Mouse (Mus musculus) midbrain, embryonic 15.5 days (tissue): ENCODE data around the gene Ankrd28. TPM values are rescaled to one million over a fixed set of nuclear protein-coding genes. Genes with fewer than 3 reads are reported as not detected.

ENCODE experiments used
- ATAC-seq: fragments of 200-750 bp; cut with Nextera tagmentation; replicated peaks from 2 replicates; pipeline ENCODE4 v1.8.0; 2017; ENCODE audit warnings: moderate TSS enrichment
- H3K27ac ChIP-seq: fragments of 300-500 bp; sonication (generic); 2 replicates; pipeline ENCODE4 v1.5.1; 2015; ENCODE audit warnings: mild to moderate bottlenecking, inconsistent platforms
- H3K27me3 ChIP-seq: fragments of 300-500 bp; sonication (generic); replicated peaks from 2 replicates; pipeline ENCODE4 v1.6.1; 2015; ENCODE audit warnings: inconsistent platforms
- H3K36me3 ChIP-seq: fragments of 300-500 bp; sonication (generic); replicated peaks from 2 replicates; pipeline ENCODE4 v1.6.1; 2015; ENCODE audit warnings: inconsistent platforms
- H3K4me1 ChIP-seq: fragments of 300-500 bp; sonication (generic); 2 replicates; pipeline ENCODE4 v1.6.1; 2015; ENCODE audit warnings: inconsistent platforms
- H3K4me2 ChIP-seq: fragments of 300-500 bp; sonication (generic); 2 replicates; pipeline ENCODE4 v1.6.1; 2015; ENCODE audit warnings: inconsistent platforms, mild to moderate bottlenecking, moderate library complexity
- H3K4me3 ChIP-seq: fragments of 300-500 bp; sonication (generic); 2 replicates; pipeline ENCODE4 v1.5.1; 2015; ENCODE audit warnings: mild to moderate bottlenecking, inconsistent platforms
- H3K9ac ChIP-seq: fragments of 300-500 bp; sonication (generic); 2 replicates; pipeline ENCODE4 v1.6.1; 2015; ENCODE audit warnings: mild to moderate bottlenecking, inconsistent platforms
- H3K9me3 ChIP-seq: fragments of 300-500 bp; sonication (generic); 2 replicates; pipeline ENCODE4 v1.6.1; 2016; ENCODE audit warnings: inconsistent platforms
- WGBS: fragments of 180-500 bp; shearing (Covaris S2); methylation state at CpG from one replicate; pipeline ENCODE4 v1.1.7; 2015; ENCODE audit warnings: mixed read lengths; 5-methylcytosine and 5-hydroxymethylcytosine counted together
- polyA plus RNA-seq: library from polyadenylated mRNA; unstranded; fragments of >200 nt; fragmentation: Nextera tagmentation; extraction: Ambion mirVana; gene quantifications from 2 replicates; pipeline ENCODE4 v1.2.1, GENCODE M21; 2015

Gene Ankrd28
- polyA plus RNA-seq, 1 experiment from 2014 or later, result 10.3 TPM

DNA sequence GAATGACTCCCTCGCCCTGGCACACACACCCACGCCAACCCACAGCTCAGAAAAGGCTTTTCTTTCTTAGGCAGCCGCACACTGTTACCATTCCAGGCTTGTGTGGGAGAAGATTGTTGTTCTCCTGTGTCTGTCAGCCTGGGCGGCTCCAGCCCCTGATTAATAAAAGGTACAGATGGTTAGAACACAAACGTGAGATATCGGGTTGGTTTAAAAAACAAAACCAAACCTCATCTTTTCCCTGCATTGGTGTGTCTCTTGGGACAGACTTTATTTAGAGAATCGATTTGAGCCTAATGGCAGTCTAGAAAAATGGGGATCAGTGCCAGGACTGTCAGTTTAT is 890 bp upstream of the Ankrd28 start:
- Histone ChIP-seq H3K27ac (peak overlapping the region; percentile 97), H3K36me3 (no peaks in the 10 kb centered on the region), H3K4me1 (peaks cover 14% of the 10 kb centered on the region; the same call in 1 of the 2 replicates), H3K4me3 (peak overlapping the region; percentile 68), H3K27me3 (no peaks in the 10 kb centered on the region), H3K4me2 (peak overlapping the region; percentile 80), H3K9ac (peak overlapping the region; percentile 68), H3K9me3 (0 out of 2 replicates have a peak, but pooled peaks cover 1% of the 10 kb centered on the region)
- WGBS, result 2% methylated on average over 7 of the region's 7 CpGs
- no peak; the same call in 1 of the 2 replicates for ATAC-seq

DNA sequence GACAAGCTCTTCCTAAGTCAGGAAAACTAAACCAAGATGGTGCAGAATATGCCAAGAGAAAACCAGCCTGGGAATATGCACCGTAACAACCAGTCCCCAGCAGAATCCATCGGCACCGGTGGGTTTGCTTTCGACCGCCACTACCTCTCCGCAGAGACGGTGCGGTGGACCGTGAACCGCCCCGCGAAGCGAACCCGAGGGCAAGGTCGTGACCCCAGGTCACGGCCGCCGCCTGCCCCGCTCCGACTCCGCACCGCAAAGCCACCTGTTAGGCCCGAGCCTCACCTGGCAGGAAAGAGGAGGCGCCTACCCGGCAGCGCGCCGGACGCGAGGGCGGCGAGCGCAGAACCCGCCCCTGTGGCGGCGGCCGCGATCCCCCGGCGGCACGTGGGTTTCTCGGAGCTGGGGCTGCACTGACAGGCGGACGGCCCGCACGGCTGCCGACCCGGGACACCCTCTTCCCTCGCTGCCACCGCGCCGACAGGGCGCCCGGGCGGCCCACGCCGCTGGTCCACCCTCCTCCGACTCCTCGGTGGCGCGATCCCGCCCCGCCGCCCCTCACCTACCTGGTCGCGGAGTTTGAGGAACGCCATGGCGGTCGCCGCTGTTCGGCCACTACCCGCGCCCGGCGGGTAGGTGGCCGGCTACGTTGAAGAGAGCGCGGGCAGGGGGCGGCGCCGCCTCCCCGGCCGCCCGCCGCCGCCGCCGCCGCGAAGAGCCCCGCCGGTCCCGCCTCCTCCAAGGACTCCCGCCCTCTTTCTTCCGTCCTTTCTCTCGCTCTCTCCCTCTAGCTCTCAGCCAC is 489 bp downstream of the Ankrd28 start:
- Histone ChIP-seq H3K4me2 (peak overlapping the region; percentile 80), H3K9ac (peak overlapping the region; percentile 88), H3K36me3 (no peaks in the 10 kb centered on the region), H3K27me3 (no peaks in the 10 kb centered on the region), H3K4me1 (peaks cover 14% of the 10 kb centered on the region; the same call in 1 of the 2 replicates), H3K9me3 (no peaks in the 10 kb centered on the region), H3K27ac (peak overlapping the region; percentile 97), H3K4me3 (peak overlapping the region; percentile 68)
- WGBS, result under 1% methylated on average over 92 of the region's 97 CpGs
- peak; percentile 75; the same call in 1 of the 2 replicates for ATAC-seq

DNA sequence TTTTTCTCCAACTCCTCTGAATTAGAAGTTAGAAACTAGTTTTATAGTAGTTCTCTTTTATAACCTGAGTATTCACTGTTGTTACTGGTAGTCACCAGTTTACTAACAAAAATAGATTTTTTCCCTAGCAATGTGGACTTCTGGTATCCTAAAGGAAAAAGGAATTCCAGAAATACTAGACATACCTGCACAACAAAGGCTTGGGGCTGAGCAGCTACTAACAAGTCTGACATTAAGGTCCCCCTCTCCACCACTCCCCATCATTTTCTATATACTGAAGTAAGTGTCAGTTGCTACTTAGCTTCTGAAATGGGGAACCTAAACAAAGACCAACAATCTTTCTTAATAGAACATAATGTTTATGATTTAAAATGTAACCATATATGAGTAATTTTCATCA is 3.2 kb downstream of the Ankrd28 start:
- Histone ChIP-seq H3K4me3 (no peak overlapping the region), H3K36me3 (no peaks in the 10 kb centered on the region), H3K4me2 (no peak overlapping the region), H3K27ac (no peak overlapping the region), H3K9ac (no peak overlapping the region), H3K9me3 (no peaks in the 10 kb centered on the region), H3K27me3 (no peaks in the 10 kb centered on the region), H3K4me1 (peaks cover 12% of the 10 kb centered on the region; the same call in 1 of the 2 replicates)
- no peak for ATAC-seq

DNA sequence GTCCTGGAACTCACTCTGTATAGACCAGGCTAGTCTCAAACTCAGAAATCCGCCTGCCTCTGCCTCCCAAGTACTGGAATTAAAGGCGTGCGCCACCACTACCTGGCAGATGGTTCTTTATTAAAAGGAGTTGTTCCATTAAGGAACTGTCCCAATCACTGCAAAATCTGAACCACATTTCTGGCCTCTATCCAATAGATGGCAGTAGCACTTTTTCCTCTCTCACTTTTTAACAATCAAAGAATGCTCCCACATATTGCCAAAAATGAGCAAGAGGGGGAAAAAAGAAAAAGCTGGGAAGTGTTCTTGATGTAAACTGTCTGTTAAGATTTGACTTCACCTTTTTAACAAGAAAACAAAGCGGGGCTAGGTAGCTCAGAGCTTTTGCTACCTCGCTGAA is 20.5 kb downstream of the Ankrd28 start:
- Histone ChIP-seq H3K9ac (no peak overlapping the region), H3K4me1 (no peaks in the 10 kb centered on the region), H3K36me3 (no peaks in the 10 kb centered on the region), H3K4me3 (no peak overlapping the region), H3K4me2 (no peak overlapping the region), H3K27ac (no peak overlapping the region), H3K27me3 (no peaks in the 10 kb centered on the region), H3K9me3 (no peaks in the 10 kb centered on the region)
- no peak for ATAC-seq
- WGBS, result 91% methylated on average over 5 of the region's 5 CpGs

DNA sequence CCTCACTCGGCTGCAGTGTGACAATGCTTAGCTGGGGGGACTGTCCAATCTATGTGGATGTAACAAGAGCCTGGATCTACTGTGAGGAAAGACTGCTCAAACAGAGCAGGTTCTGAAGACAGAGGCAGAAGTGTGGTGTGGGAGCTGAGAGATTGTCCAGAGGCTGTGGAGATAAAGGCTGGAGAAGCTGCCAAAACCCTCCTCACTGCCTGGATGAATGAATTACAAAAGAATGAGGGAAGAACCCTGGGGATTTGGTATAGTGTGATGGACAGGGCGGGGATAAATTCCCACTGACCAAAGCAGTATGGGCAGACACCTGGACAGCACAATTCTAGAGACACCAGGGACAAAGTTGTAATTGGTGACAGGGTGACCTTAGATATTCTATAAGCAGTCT is 26.7 kb downstream of the Ankrd28 start:
- no peak for ATAC-seq
- H3K4me3 ChIP-seq, result no peak overlapping the region
- no peaks in the 10 kb centered on the region for H3K9me3 ChIP-seq
- WGBS, result 20% methylated on average over 2 of the region's 2 CpGs
- peak overlapping the region; percentile 6; the same call in 1 of the 2 replicates for H3K27ac ChIP-seq
- H3K9ac ChIP-seq, result no peak overlapping the region
- H3K4me2 ChIP-seq, result no peak overlapping the region
- no peaks in the 10 kb centered on the region for H3K27me3 ChIP-seq
- peaks cover 4% of the 10 kb centered on the region for H3K4me1 ChIP-seq
- H3K36me3 ChIP-seq, result no peaks in the 10 kb centered on the region

DNA sequence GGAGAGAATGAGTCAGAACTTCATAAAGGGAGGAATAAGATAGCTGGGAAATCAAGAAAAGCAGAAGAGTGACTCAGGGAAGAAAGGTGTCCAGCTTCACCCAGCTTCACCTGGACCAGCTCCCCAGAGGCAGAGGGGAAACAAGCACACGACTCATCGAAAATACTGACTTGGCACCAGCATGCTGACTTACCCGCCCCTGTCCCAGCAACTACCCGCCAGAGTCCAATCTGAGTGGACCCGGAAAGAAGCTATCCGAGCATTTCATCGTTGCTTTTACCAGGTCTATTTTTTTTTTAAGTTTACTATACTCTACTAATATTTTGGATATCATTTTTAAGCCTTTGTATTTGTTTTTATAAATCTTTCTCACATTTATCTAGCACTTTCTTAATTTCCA is 29.5 kb downstream of the Ankrd28 start:
- WGBS, result 87% methylated on average over 7 of the region's 7 CpGs
- no peaks in the 10 kb centered on the region for H3K27me3 ChIP-seq

DNA sequence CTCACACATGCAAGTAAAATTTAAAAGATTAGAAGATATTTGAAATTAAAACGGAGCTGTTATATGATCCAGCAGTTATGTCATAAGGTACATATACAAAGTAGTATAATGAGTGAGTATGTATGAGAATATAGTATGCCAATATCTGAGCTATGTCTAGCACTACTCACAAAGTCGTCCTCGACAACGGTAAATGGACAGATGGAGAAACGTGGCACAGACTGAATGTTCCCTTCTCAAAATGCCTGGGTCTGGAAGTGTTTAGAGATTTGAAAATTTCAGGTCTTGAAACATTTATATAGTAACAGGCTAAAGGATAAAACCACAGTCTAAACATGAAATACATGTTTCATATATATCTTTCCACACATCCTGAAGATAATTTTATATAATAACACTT is 30.0 kb downstream of the Ankrd28 start:
- H3K36me3 ChIP-seq, result no peaks in the 10 kb centered on the region
- no peak overlapping the region for H3K4me2 ChIP-seq
- H3K4me1 ChIP-seq, result peaks cover 7% of the 10 kb centered on the region
- H3K9ac ChIP-seq, result no peak overlapping the region
- no peaks in the 10 kb centered on the region for H3K27me3 ChIP-seq
- no peak for ATAC-seq
- H3K4me3 ChIP-seq, result no peak overlapping the region
- no peak overlapping the region for H3K27ac ChIP-seq
- no peaks in the 10 kb centered on the region for H3K9me3 ChIP-seq
- WGBS, result 87% methylated on average over 5 of the region's 5 CpGs

More for the DNA sequence above, 29.5 kb downstream of the Ankrd28 start:
- no peak overlapping the region for H3K9ac ChIP-seq
- H3K27ac ChIP-seq, result no peak overlapping the region
- no peaks in the 10 kb centered on the region for H3K36me3 ChIP-seq
- no peaks in the 10 kb centered on the region for H3K9me3 ChIP-seq
- no peak for ATAC-seq
- no peak overlapping the region for H3K4me2 ChIP-seq
- H3K4me1 ChIP-seq, result peaks cover 4% of the 10 kb centered on the region
- no peak overlapping the region for H3K4me3 ChIP-seq

DNA sequence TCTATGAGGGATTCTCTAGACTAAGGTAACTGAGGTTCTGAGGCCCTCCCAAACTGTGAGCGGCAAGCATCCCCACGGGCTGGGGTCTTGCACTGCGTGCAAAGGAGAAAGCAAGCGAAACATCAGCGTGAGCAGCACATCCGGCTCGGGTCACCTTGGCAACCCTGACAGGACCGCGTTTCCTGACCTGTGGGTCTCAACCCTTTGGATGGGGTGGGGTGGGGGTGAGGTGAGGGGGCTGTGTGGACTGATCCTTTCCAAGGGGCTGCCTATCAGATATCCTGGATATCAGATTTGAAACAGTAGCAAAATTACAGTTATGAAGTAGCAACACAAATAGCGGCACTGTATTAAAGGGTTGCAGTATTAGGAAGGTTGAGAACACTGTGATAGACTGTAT is 31.5 kb downstream of the Ankrd28 start:
- no peak overlapping the region for H3K4me2 ChIP-seq
- H3K4me3 ChIP-seq, result no peak overlapping the region
- H3K9me3 ChIP-seq, result no peaks in the 10 kb centered on the region
- no peak overlapping the region for H3K27ac ChIP-seq
- H3K36me3 ChIP-seq, result no peaks in the 10 kb centered on the region
- ATAC-seq, result no peak
- peaks cover 14% of the 10 kb centered on the region for H3K4me1 ChIP-seq
- no peaks in the 10 kb centered on the region for H3K27me3 ChIP-seq
- 54% methylated on average over 10 of the region's 10 CpGs for WGBS
- H3K9ac ChIP-seq, result no peak overlapping the region

DNA sequence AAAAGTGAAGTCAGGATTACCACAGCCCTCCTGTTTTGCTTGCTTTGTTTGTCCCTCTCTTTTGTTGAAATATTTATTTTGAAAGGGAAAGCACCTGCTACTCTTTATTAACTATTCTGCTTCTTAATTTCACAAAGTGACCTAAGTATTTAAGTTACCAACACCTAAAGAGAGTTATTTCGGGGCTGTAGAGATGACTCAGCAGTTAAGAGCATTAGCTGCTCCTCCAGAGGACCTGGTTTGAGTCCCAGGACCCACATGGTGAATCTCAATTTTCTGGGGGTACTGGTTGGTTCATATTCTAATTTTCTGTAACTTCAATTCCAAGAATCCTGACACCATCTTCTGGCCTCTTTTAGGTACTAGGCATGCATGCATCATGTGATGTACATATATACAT is 34.9 kb downstream of the Ankrd28 start:
- Histone ChIP-seq H3K36me3 (no peaks in the 10 kb centered on the region), H3K4me1 (peaks cover 10% of the 10 kb centered on the region), H3K9me3 (no peaks in the 10 kb centered on the region), H3K27ac (no peak overlapping the region), H3K9ac (no peak overlapping the region), H3K27me3 (no peaks in the 10 kb centered on the region), H3K4me3 (no peak overlapping the region), H3K4me2 (no peak overlapping the region)
- no peak for ATAC-seq
- 42% methylated on average over 1 of the region's 1 CpGs for WGBS

DNA sequence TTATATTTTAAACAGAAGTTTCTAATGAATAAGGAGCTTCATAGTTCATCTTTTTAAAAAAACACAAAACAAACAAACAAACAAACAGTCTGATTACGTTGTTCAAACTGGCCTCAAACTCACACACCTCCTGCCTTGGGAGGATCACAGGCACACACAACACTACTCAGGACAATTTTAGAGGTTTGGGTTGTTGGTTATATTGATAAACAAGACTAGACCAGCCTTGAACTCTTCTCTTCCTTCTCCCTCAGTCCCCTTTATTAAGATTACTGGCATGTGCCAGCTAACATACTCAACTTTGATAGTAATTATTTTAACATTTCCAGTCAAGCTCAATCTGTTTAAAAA is 35.7 kb downstream of the Ankrd28 start:
- Histone ChIP-seq H3K27ac (no peak overlapping the region), H3K36me3 (no peaks in the 10 kb centered on the region), H3K4me3 (no peak overlapping the region), H3K4me1 (peaks cover 10% of the 10 kb centered on the region), H3K9ac (no peak overlapping the region), H3K9me3 (no peaks in the 10 kb centered on the region), H3K4me2 (no peak overlapping the region), H3K27me3 (no peaks in the 10 kb centered on the region)
- 29% methylated on average over 1 of the region's 1 CpGs for WGBS
- 0 out of 2 replicates have a peak, but pooled peaks have one; percentile 56 for ATAC-seq

DNA sequence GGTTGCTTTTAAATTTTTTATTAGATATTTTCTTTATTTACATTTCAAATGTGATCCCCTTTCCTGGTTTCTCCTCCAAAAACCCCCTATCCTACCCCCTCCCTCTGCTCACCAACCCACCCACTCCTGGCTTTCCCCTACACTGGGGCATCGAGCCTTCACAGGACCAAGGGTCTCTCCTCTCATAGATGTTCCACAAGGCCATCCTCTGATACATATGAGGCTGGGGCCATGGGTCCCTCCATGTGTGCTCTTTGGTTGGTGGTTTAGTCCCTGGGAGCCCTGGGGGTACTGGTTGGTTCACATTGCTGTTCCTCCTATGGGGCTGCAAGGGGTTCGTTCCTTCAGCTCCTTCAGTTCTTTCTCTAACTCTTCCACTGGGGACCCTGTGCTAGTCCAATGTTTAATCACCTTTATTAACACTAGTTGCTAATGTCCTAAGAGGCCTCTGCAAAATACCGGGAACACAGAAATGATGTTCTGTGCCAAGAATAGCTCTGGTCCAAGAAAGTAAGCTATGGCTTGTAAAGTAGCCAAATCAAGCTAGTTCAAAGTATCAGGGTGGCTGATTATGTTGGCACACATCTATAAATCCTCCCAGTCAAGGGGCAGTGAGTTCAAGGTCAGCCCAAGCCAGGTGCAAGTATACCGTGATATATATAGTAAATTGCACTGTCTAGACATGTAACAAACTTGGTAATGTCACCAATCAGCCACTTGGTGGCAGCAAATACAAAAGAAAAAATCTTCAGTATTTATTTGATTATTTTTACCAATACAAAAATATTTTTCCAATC is 36.3 kb downstream of the Ankrd28 start:
- Histone ChIP-seq H3K27me3 (no peaks in the 10 kb centered on the region), H3K4me2 (no peak overlapping the region), H3K27ac (no peak overlapping the region), H3K9me3 (no peaks in the 10 kb centered on the region), H3K36me3 (no peaks in the 10 kb centered on the region), H3K4me1 (peaks cover 10% of the 10 kb centered on the region), H3K9ac (no peak overlapping the region), H3K4me3 (no peak overlapping the region)
- peak; percentile 88 for ATAC-seq
- 62% methylated on average over 4 of the region's 4 CpGs for WGBS

DNA sequence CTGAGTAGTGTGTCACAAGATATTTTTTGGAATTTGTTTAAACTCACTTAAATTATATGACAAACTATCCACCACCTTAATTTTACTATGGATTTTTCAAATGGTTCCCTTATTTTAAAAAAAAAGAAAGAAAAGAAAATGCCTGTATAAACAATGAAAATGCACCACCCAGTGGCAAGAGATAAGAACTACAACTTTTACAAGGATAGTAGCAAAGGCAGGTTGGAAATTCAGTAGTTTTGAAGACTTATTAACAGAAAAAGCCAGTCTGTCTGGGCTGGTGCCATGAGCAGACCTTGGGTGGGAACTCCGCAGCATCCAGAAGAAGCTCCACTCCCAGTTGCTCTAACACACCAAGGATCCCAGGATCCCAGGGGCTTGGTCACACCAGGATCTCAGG is 39.7 kb downstream of the Ankrd28 start:
- 61% methylated on average over 1 of the region's 1 CpGs for WGBS
- no peak overlapping the region for H3K9ac ChIP-seq
- no peak for ATAC-seq

More for the DNA sequence above, 39.7 kb downstream of the Ankrd28 start:
- Histone ChIP-seq H3K27me3 (no peaks in the 10 kb centered on the region), H3K27ac (no peak overlapping the region), H3K36me3 (no peaks in the 10 kb centered on the region), H3K9me3 (no peaks in the 10 kb centered on the region), H3K4me2 (no peak overlapping the region), H3K4me1 (peaks cover 13% of the 10 kb centered on the region), H3K4me3 (no peak overlapping the region)
